Mouse (Mus musculus) liver, adult (tissue): ENCODE results near the gene Rnf114.

Source experiments
- GATA4 ChIP-seq: IDR thresholded peaks from 2 replicates; pipeline ENCODE4 v1.6.1; 2014; ENCODE audit warnings: mild to moderate bottlenecking, low read length; ENCODE audit not compliant: insufficient replicate concordance

The Rnf114 gene

GRCm38 (mm10) chr2:167491757-167492708 is at the start of gene Rnf114:
Gene Rnf114 (plus strand): TSS chr2:167492645.
- TF ChIP-seq GATA4: no peak

GRCm38 (mm10) chr2:167443411-167444193 is 48.8 kb upstream of the Rnf114 start:
- TF ChIP-seq GATA4: no peak

GRCm38 (mm10) chr2:167445911-167446780 is 46.3 kb upstream of the Rnf114 start:
- TF ChIP-seq GATA4: no peak

GRCm38 (mm10) chr2:167447207-167447606 is 45.2 kb upstream of the Rnf114 start:
- TF ChIP-seq GATA4: no peak

GRCm38 (mm10) chr2:167447629-167448028 is 44.8 kb upstream of the Rnf114 start:
- no peak for TF ChIP-seq GATA4

- TF ChIP-seq GATA4: no peak
These were observed 42.8 kb upstream of the Rnf114 start for GRCm38 (mm10) chr2:167449331-167450275.

GRCm38 (mm10) chr2:167450647-167451046 is 41.8 kb upstream of the Rnf114 start:
- TF ChIP-seq GATA4: no peak

- TF ChIP-seq GATA4: no peak
These were observed 38.6 kb upstream of the Rnf114 start for GRCm38 (mm10) chr2:167453814-167454213.

- TF ChIP-seq GATA4: no peak
These were observed 36.0 kb upstream of the Rnf114 start for GRCm38 (mm10) chr2:167456361-167457020.

- no peak for TF ChIP-seq GATA4
These were observed 35.2 kb upstream of the Rnf114 start for GRCm38 (mm10) chr2:167457213-167457612.

GRCm38 (mm10) chr2:167458548-167458947 is 33.9 kb upstream of the Rnf114 start:
- TF ChIP-seq GATA4: no peak

GRCm38 (mm10) chr2:167459071-167459865 is 33.2 kb upstream of the Rnf114 start:
- no peak for TF ChIP-seq GATA4

- TF ChIP-seq GATA4: no peak
These were observed 29.5 kb upstream of the Rnf114 start for GRCm38 (mm10) chr2:167462954-167463353.
